Mouse (Mus musculus) ovary, postnatal 14 days (tissue): ENCODE measurements around the gene Adrb1.

Experiments used
- DNase-seq: peaks from one replicate; pipeline ENCODE4 v3.0.0; 2022; ENCODE audit warnings: low spot score

Gene Adrb1

GRCm38 (mm10) chr19:56721387-56722211 lies at the start of gene Adrb1:
TSS of gene Adrb1 (plus strand) at chr19:56722199.
- DNase-seq, result no peak

- DNase-seq, result no peak
These were observed 46.3 kb upstream of the Adrb1 start for GRCm38 (mm10) chr19:56675690-56676089.

GRCm38 (mm10) chr19:56676506-56676905 lies 45.5 kb upstream of the Adrb1 start:
- DNase-seq, result no peak

DNA sequence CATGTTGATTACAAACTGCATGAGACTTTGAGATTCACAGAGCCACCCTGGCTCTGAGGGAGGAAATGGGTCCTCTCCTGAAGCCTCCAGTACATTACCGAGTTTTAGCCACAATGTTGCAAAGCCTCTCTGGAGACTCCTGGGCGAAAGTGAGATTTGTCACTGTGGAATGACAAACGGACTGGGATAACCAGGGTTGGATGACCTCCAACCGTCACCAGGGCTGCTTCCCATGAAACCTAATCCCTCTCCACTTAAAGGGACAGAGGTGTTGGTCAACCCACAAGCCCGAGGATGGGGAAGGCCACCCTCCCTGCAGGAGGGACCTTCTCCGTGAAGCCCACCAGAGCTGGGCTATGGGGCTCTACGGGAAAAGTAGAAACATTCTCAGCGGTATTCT lies 44.4 kb upstream of the Adrb1 start:
- no peak for DNase-seq

- DNase-seq, result no peak
These were observed 43.5 kb upstream of the Adrb1 start for GRCm38 (mm10) chr19:56678516-56678915.

- DNase-seq, result no peak
These were observed 42.6 kb upstream of the Adrb1 start for GRCm38 (mm10) chr19:56679213-56679965.

GRCm38 (mm10) chr19:56679992-56680391 lies 42.0 kb upstream of the Adrb1 start:
- no peak for DNase-seq

- DNase-seq, result no peak
These were observed 39.7 kb upstream of the Adrb1 start for GRCm38 (mm10) chr19:56682297-56682696.

- DNase-seq, result no peak
These were observed 39.2 kb upstream of the Adrb1 start for GRCm38 (mm10) chr19:56682843-56683242.

- DNase-seq, result no peak
These were observed 36.5 kb upstream of the Adrb1 start for GRCm38 (mm10) chr19:56685515-56685914.

DNA sequence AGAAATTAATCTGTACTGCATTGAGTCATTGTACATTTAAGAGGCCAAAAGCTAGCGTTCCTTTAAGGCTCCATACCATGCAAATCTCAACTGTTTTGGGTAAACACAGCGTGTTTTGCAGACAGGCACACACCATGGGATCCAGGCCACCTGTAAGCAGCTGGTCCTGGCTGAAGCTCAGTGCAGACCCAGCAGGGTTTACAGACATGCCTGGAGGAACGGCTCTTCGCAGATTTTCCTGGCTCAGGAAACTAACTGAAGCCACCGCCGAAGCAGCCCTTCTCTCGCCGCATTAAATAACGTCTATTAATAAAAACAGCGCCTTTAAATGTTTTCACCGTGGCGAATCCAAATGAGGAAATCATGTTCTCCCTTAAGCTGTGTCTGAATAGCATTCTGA lies 35.8 kb upstream of the Adrb1 start:
- DNase-seq, result no peak

DNA sequence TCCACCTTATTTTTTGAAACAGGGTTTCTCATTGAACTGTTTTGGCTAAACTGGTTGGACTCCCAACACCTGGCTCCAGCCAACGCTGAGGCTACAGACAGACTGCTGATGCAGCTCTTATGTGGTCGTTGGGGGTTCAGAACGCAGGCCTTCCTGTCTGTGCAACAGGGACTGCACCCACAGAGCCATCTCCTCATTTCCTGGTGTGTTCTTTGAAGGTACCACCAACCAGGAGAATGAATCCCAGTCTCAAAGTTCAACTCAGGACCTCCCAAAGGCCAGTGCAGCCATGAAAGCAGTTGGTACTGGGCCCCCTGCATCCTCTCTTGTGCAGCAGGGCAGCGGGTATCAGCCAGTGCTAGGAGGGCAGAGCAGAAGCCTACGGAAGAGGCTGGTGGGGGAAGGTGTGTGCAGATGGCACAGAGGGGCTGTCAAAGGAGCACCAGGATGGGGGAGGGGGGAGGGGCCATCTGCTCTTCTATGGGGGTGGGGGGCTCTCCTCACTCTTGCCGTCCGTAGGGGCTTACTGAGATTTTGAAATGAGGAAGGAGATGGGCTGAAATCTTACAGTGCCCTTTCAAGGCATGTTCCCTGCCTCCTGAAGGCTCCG lies 34.9 kb upstream of the Adrb1 start:
- DNase-seq, result no peak

DNA sequence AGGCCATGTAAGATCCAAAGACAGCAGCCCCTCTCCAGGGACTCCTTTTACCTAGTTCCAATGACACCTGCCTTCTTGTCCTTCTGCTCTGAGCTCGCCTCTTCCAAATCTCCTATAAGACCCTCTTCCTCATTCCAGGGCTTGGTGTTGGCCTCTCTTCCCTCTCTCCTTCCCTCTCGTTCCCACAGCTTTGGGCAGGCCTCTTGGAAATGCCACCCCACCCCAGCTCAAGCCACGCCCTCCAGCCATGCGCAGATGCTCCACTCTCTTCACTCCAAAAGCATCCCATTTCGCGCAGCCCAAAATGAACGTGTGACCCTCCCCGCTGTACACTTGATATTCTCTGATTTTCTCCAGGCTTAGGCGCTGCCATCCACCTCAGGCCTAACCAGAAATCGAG lies 34.3 kb upstream of the Adrb1 start:
- no peak for DNase-seq

- no peak for DNase-seq
These were observed 33.2 kb upstream of the Adrb1 start for GRCm38 (mm10) chr19:56688661-56689335.

GRCm38 (mm10) chr19:56689493-56689892 lies 32.5 kb upstream of the Adrb1 start:
- no peak for DNase-seq

GRCm38 (mm10) chr19:56691103-56691502 lies 30.9 kb upstream of the Adrb1 start:
- no peak for DNase-seq

GRCm38 (mm10) chr19:56692451-56692850 lies 29.5 kb upstream of the Adrb1 start:
- DNase-seq, result no peak

- no peak for DNase-seq
These were observed 24.4 kb upstream of the Adrb1 start for GRCm38 (mm10) chr19:56697370-56698144.

DNA sequence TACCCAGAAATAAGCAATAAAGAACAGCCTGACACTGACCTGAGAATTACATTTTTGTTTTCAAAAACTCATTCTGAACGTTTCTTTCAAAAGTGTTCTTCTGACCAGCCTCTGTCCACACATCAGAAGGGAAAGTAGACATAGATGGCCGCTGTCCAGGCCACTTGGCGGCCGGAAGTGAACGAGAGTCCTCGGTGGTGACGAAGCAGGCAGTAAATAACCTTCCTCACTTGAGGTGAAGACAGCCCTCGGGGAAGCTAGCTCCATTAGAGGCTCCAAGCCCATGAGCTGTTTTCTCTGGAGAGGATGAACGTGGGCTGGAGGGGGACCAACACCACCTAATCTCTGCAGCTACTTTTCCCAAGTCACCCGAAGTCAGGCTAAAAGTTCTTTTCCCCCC lies 21.2 kb upstream of the Adrb1 start:
- no peak for DNase-seq

DNA sequence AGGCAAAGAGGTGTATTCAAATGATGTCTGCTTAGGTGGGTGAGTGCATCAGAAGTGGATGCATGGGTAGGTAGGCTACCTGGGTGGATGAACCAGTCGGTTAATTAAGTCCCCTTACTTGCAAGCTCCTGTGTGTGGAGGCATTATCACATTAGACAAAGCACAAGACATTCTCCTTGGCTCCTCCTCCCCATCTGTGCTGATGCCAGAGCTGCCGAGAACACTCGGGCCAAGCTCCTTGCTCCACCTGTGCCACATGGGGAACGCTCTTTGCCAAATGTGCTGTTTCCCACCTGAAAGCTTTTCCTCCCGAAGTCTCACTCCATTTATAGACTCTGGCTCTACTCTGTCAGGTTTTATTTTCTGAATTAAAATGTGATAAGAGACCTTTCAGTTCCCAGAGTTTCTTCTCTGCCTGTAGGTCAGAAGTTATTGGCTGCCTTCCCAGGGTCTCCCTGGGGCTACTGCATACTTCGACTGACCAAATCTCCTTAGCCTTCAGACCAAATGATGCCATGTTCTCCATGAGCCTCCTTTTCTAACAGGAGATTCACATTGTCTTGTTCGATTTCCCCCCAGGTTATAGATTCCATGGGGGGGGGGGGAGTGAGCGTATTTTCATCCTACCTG lies 20.5 kb upstream of the Adrb1 start:
- DNase-seq, result no peak

- no peak for DNase-seq
These were observed 20.0 kb upstream of the Adrb1 start for GRCm38 (mm10) chr19:56702039-56702438.
